Mouse (Mus musculus): ENCODE measurements around the gene Id1.

DNA sequence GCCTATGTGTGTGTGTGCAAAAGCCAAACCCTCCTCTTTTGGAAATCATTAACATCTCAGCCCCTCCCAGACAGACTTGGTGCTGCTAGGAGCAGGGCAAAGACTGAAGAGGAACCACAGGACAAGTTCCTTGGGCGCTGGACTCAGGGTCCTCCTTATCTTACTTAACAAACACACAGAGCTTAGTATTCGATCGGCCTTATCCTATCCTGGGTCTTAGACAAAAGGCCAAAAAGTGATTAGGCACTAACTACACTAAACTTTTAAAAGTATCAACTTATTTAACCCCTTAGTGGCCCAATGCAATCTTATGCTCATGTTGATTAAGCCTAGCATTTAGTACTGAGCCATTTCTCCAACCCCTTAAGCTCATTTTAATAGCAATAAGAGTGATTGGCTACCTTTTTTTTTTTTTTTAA lies 3.8 kb downstream of the Id1 start:
- TF ChIP-seq POLR2A (IDR thresholded peaks at IDR 0.05; ENCODE audit: insufficient read length, low read depth): no peak
- no peak for TF ChIP-seq MAX (IDR thresholded peaks at IDR 0.05; ENCODE audit: low read depth)

All from myocyte (in vitro differentiated cells).